Mouse (Mus musculus) common myeloid progenitor, adult 5-6 weeks (primary cell): ENCODE data around the gene Dhrs3. TPM values are rescaled to one million over a fixed set of nuclear protein-coding genes. Genes with fewer than 3 reads are reported as not detected.

Experiments
- ATAC-seq: replicated peaks from 2 replicates; pipeline ENCODE4 v1.8.0; 2016; ENCODE audit warnings: low read depth, mild to moderate bottlenecking, moderate TSS enrichment, inconsistent platforms; ENCODE audit not compliant: poor library complexity, severe bottlenecking
- total RNA-seq: library from RNA; stranded (forward); fragments of 200-1000, 187-1606 nt; gene quantifications from 2 replicates; pipeline ENCODE4 v1.2.3, GENCODE M21; 2017

Dhrs3 gene
- total RNA-seq, 1 experiment from 2014 or later, result 37.1 TPM

DNA sequence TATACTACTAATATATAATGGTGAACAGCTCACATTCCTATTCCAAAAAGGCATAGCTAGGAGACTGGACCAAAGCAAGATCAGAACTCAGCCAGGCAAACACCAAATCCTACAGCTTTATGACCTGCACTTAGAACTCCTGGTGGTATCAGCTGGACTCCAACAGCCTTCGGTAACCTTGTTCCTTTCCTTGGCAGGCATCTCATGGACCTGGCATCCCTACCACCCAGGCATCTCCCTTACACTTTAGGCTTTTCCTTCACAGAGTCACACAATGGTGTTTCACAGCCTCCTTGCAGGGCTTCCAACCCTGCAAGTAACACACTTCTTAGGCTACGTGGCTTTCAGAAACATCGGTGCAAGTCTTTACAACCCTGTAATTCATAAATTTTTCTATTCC, 75.7 kb downstream of the Dhrs3 start:
- ATAC-seq, result no peak

DNA sequence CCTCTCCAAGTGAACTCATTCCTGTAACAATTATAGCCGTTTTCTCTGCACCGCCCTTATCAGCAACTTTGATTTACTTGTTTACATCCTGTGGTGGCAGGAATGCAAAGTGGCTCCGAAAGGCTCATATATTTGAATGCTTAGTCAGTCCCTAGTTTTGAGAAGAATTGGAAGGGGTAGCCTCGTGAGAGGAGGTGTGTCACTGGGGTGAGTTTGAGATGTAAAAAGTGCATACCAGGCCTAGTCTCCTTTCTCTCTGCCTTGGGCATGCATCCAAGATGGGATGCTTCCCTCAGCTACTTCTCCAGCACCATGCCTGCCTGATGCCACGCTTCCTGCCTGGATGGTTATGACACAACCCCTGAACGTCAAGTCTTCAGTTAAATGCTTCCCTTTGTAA, 76.4 kb downstream of the Dhrs3 start:
- ATAC-seq, result 0 out of 2 replicates have a peak, but pooled peaks have one; percentile 17

DNA sequence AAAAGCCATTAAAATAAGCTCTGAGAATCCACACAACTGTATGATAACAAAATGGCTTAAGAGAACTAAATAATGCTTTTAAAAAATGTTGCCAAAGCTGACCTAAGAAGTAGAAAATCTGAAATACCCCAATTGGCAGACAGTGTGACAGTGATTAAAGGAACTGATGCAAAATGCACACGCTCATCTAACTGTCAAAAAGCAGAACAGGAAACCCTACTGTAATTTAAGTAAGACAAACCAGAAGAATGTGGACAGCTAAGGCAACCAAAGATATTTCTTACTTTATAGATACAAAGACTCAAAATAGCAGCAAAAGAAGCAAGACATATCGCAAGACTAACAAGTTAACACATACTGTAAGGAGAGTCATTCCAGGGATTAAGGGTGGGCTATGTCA, 78.4 kb downstream of the Dhrs3 start:
- ATAC-seq, result peak; percentile 78

DNA sequence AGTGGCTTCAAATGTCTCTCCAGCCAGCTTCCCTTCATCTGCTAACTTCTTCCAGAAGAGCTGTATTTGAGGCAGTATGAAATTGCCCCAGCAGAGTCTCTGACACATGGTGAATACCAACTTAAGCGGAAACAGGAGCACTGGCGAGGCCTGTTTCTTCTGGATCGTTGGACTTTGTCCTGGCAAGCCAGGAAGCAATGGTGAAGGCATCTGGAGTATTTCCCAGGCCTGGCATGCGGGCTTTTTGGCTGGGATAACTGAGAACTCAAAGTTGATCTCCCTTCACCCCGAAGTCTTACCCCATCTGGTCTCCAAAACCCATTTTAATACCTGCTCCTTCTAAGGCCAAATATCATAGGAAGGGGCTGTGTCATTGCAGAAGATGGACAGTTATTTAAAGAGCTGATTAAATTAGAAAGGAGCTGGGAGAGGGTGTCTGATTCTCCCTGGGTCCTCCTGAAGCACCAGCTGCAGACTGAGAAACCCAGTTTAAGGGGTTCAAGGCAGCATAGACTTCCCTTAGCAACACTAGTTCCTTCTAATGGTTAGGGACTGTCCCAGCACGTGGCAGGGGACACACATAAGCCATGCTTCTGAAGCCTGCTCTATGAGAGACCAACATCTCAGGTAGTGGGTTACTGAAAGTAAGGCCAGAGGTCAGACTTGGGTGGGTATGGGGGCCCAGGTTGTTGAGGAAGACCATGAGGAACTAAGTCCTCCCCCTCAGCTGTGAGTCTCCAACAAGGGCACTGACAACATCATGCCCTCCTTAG, 80.5 kb downstream of the Dhrs3 start:
- no peak for ATAC-seq

DNA sequence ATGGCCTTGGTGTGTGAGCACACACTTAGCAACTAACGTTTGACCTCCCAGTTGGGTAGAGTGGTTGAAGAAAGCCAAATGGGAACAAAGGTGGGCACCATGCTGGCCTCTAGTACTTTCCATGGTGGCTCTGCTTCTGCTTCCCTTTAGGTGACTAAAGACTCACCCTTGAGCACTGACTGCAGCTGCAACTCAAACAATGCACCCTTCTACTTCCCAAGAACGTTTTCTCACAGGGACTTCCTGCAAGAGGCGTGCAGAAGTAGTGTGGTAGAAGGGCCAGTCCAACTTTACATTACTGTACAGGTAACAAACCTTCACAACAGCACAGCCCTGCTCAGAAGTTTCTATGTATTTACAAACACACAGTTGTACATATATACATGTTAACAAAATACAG, 81.8 kb downstream of the Dhrs3 start:
- peak; percentile 22; the same call in 1 of the 2 replicates for ATAC-seq

- no peak for ATAC-seq
Measured at GRCm38 (mm10) chr4:144975505-144975904, 82.9 kb downstream of the Dhrs3 start.

DNA sequence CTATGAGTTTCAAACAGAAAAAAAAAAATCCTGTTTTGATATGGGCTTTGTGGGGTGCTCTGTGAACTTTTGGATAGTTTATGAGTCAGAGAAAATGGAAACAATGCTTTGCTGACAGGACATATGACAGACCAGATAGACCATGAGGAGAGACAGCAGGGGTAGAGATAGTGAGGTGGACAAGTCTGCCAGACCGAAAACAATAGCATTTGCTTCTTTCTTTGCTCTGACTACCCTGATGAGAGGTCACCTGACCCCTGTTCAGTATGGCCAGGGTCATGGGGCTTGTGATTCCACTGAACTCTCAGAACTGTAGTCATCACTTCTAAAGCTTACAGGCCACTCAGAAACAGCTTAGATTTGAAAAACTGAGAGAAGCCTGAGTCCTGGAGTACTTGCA, 84.4 kb downstream of the Dhrs3 start:
- no peak for ATAC-seq

Other genes starting within 250 kb of the Dhrs3 start
- gene Gm436, start 206.5 kb upstream of the Dhrs3 start, total RNA-seq, result not detected in 2 replicates
- not detected in 2 replicates for gene Gm13178, start 171.4 kb upstream of the Dhrs3 start, total RNA-seq
- not detected in 2 replicates for gene Gm438, start 106.2 kb upstream of the Dhrs3 start, total RNA-seq